Mouse (Mus musculus) Patski (cell line): ENCODE data around the gene Dock8. TPM values are rescaled to one million over a fixed set of nuclear protein-coding genes. Genes with fewer than 3 reads are reported as not detected.

ENCODE experiments used
- ATAC-seq: fragments of 100-300 bp; one replicate; pipeline ENCODE4 v1.8.0; 2021
- CTCF ChIA-PET: fragments of 350-600 bp; sonication (Branson Sonifier 250); formaldehyde crosslinking; loops from one replicate; lab custom pipeline; 2022; ENCODE audit warnings: inconsistent platforms; lab: Charles Lee
- POLR2A ChIA-PET: fragments of 350-600 bp; sonication (Branson Sonifier 250); formaldehyde crosslinking; loops from one replicate; lab custom pipeline; 2022; ENCODE audit warnings: antibody characterized with exemption, inconsistent platforms; lab: Charles Lee
- DNase-seq: peaks from one replicate; pipeline ENCODE4 v3.0.0-alpha.2; 2011; ENCODE audit warnings: low read depth, low spot score
- H3K27me3 ChIP-seq: fragments of 371-371 bp; one replicate; pipeline ENCODE4 v1.5.1; 2021
- CTCF ChIP-seq: fragments of 100-300 bp; IDR thresholded peaks from one replicate; pipeline ENCODE4 v1.5.1; 2021
- in situ Hi-C: fragments of 300-500 bp; cut with MboI; formaldehyde crosslinking; loops from 3 replicates; pipeline ENCODE4 v1.11.1; 2018; ENCODE audit warnings: low pct_unique_long_range_greater_than_20kb, mixed read lengths
- polyA plus RNA-seq: library from polyadenylated mRNA; unstranded; gene quantifications from one replicate; pipeline ENCODE4 v1.2.3, GENCODE M21; 2021

The Dock8 gene
- polyA plus RNA-seq, 1 experiment from 2014 or later: 11.3 TPM

DNA sequence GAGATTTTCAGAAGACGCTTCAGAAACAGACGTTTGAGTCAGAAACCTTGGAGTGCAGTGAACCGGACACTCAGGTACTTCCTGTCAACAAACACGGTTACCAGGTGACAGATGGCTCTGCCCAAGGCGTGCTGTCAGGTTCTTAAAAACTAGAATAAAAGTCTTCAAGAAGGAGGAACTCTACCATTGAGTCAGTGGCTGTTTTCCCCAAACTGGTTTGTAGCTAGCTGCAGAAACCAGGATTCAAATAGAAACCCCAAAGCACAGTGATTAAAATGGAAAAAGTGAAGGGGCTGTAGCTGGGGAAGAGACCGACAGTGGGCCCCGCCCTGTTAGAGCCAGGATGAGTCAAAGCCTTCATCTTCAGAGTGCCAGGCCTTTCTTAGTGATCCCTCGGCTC, 78.8 kb downstream of the Dock8 start:
- H3K27me3 ChIP-seq: no peaks in the 10 kb centered on the region
- ATAC-seq (no peak), DNase-seq (no peak)
- ChIA-PET CTCF (interaction anchor here (1.0 to 1.9 kb wide), 3 partner anchors 14 to 77 kb away, joined by 3 to 5 read pairs (median 3); no protein-coding TSS in a partner anchor), POLR2A (no interaction called here)
- in situ Hi-C loops: no loop called here
- TF ChIP-seq CTCF: no peak

DNA sequence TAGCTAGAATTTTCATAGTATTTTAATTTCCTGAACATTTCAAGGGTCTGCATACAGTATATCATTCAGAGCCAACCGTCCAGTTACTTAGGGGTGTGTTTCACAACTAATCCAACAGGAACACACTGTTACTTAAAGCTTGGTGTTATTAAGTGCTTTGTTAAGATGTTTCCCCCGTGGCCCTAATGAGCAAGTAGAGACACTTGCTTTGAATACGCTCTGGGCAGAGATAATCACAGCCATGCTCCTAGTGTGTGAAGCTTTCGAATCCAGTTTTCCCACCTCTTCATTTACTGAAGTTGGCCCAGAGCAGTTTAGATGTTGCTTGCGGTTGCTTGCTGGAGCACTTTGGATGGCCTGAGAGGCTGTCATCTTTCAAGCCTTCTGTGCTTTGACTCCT, 80.8 kb downstream of the Dock8 start:
- in situ Hi-C loops: no loop called here
- ChIA-PET CTCF (interaction anchor here (1.0 to 1.9 kb wide), 3 partner anchors 12 to 26 kb away, joined by 3 to 5 read pairs (median 4); no protein-coding TSS in a partner anchor), POLR2A (no interaction called here)
- H3K27me3 ChIP-seq: no peaks in the 10 kb centered on the region
- ATAC-seq (no peak), DNase-seq (no peak)
- no peak for TF ChIP-seq CTCF

DNA sequence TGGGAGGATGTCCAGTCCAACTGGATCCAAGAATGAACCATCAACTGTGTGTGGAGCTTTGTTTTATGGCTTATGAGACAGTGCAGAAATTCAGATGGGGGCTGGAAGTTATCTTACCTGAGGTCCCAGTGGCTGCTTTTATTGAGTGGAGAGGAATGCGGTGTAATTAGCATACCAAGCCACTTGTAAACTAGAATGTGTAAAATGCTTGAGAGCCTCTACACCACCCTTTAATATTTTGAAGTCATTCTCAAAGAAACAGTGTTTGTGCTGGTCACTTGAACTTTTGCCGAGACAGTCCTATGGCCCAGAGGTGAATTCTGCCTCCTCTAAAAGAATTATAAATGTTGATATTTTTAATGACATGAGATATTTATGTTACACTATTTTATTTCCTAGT, 83.5 kb downstream of the Dock8 start:
- in situ Hi-C loops: no loop called here
- POLR2A ChIA-PET: interaction anchor here (0.8 kb wide), 1 partner anchor 9 kb away, joined by 3 read pairs; no protein-coding TSS in a partner anchor
- no peak for TF ChIP-seq CTCF

DNA sequence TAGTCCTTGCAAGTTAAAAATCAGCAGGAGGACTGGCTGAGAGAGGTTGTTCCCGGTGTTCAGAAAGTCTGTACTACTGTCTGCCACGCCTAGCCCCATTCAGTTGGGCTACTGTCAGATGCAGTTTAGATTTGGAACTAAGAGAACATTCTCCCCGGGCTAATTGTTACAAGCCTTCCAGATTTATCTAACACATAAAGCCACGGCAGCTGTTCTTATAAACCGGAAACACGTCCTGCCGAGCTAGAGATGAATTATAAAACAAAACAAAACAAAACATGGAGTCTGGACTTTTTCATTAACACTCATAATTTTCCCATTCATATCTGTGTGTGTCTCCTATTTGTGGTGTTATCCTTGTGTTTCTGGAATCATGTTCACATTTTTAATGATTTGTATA, 87.8 kb downstream of the Dock8 start:
- ChIA-PET POLR2A (no interaction called here), CTCF (no interaction called here)
- TF ChIP-seq CTCF: no peak
- ATAC-seq (no peak), DNase-seq (no peak)
- H3K27me3 ChIP-seq: no peaks in the 10 kb centered on the region
- in situ Hi-C loops: no loop called here

More for the DNA sequence above, 83.5 kb downstream of the Dock8 start:
- DNase-seq (no peak), ATAC-seq (peak; percentile 35)
- no peaks in the 10 kb centered on the region for H3K27me3 ChIP-seq
- CTCF ChIA-PET: interaction anchor here (0.7 to 2.1 kb wide), 2 partner anchors 9 to 24 kb away, joined by 3 to 5 read pairs; no protein-coding TSS in a partner anchor

DNA sequence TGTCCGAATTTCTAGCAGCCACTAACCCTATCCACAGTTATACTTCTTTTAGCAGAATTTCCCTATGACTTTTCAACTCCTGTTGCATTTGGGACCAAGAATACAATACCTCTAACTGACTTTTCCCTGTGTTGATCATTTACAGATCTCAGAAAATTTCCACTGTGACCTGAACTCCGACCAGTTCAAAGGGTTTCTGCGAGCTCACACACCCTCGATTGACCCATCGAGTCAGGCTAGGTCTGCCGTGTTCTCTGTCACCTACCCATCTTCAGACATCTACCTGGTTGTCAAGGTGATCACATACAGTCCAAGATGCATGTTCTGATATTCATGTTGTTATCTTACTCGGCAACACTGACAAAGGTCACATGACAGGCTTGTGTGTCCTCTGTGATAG, 90.4 kb downstream of the Dock8 start:
- ATAC-seq (no peak), DNase-seq (no peak)
- ChIA-PET POLR2A (no interaction called here), CTCF (no interaction called here)
- TF ChIP-seq CTCF: no peak
- H3K27me3 ChIP-seq: no peaks in the 10 kb centered on the region
- in situ Hi-C loops: no loop called here

DNA sequence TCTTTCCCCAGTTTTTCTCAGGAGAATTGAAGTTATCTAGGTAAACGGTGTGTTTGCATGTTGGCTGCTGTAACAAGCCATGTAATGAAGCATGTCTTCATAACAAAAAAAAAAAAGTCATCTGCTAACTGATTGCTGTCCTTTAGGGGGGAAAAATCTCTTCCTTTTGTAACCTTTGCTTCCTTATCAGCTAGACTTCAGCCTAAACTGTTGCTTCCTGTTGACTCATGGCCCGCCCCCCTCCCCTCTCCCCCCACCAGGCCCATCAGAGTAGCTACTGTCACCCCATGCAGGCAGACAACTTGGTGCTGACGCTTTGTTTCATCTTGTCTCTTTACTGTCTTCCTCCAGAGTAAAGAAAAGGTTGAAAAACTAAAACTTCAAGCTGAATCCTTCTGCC, 95.8 kb downstream of the Dock8 start:
- CTCF ChIA-PET: interaction anchor here (0.7 to 2.6 kb wide), 3 partner anchors 12 to 137 kb away, joined by 3 to 8 read pairs (median 4); partner anchors contain the start of gene Cbwd1
- ATAC-seq (no peak), DNase-seq (no peak)
- H3K27me3 ChIP-seq: no peaks in the 10 kb centered on the region
- in situ Hi-C loops: no loop called here
- no peak for TF ChIP-seq CTCF
- POLR2A ChIA-PET: interaction anchor here (0.7 kb wide), 1 partner anchor 99 kb away, joined by 3 read pairs; no protein-coding TSS in a partner anchor

DNA sequence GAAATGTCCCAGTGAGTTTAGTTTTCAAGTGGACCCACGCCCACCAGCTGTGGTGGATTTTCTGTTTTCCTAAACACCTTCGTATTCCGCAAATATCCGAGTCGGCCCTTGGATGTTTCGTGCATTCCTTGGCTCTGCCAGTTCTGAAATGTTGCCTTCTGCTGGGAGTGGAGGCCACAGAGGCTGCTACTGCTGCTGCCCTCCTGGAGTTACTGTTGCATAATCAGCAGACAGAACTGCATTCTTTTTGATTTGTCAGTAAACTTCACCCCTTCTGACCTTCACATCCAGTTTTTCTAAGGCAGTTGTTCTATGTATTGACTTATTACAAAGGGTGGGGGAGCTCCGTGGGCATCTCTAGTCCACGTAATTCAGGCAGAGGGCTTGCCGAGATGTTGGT, 97.0 kb downstream of the Dock8 start:
- ChIA-PET CTCF (interaction anchor here (0.8 to 3.5 kb wide), 9 partner anchors 11 to 355 kb away, joined by 3 to 15 read pairs (median 3); no protein-coding TSS in a partner anchor), POLR2A (interaction anchor here (1.3 to 1.5 kb wide), 2 partner anchors 35 to 64 kb away, joined by 3 read pairs; no protein-coding TSS in a partner anchor)
- ATAC-seq: peak; percentile 37
- in situ Hi-C loops: no loop called here
- no peak for DNase-seq
- no peaks in the 10 kb centered on the region for H3K27me3 ChIP-seq
- no peak for TF ChIP-seq CTCF

DNA sequence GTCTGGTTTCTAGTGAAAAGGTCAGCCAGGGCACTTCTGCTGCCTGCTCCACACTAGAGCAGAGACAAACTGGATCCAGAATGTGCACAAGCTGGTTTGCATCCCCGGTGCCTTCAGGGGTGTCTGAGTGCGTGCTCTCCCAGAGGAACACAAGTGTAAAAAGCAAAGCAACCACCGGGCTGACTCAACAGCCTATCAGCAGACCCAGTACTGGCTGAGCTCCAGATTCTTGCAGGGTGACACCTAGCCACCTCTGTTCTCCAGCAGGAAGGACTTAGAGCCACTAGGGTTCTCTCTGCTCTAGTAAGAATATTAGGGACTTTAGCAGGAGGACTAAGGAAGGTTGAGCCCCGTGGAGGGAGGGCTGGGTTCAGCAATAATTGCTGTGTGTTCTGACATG, 97.7 kb downstream of the Dock8 start:
- ATAC-seq (peak; percentile 82), DNase-seq (peak; percentile 71)
- no peaks in the 10 kb centered on the region for H3K27me3 ChIP-seq
- CTCF ChIA-PET: interaction anchor here (0.7 to 3.5 kb wide), 11 partner anchors 11 to 354 kb away, joined by 3 to 15 read pairs (median 3); no protein-coding TSS in a partner anchor
- in situ Hi-C loops: no loop called here
- TF ChIP-seq CTCF: no peak
- POLR2A ChIA-PET: interaction anchor here (1.3 to 1.5 kb wide), 2 partner anchors 36 to 65 kb away, joined by 3 read pairs; no protein-coding TSS in a partner anchor

DNA sequence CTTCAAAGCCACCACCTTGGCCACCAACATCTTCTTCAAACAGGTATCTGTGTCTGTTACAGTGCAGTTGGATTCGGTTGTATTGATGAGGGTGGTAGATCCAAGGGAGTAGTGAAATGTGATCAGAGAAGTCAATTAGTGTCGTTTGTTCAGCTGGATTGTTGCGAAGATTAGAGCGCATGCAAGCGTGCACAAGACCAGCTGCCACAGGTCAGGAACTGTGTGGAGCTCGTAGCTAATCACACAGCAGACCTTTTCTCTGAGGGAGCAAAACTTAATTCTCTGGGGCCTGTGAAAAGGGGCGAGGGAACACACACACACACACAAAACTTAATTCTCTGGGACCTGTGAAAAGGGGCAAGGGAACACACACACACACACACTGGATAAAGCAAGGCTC, 98.2 kb downstream of the Dock8 start:
- ATAC-seq (no peak), DNase-seq (no peak)
- TF ChIP-seq CTCF: no peak
- in situ Hi-C loops: no loop called here
- CTCF ChIA-PET: interaction anchor here (0.7 to 3.5 kb wide), 10 partner anchors 10 to 153 kb away, joined by 3 to 15 read pairs (median 3); no protein-coding TSS in a partner anchor
- H3K27me3 ChIP-seq: no peaks in the 10 kb centered on the region
- POLR2A ChIA-PET: interaction anchor here (1.3 to 1.5 kb wide), 2 partner anchors 36 to 65 kb away, joined by 3 read pairs; no protein-coding TSS in a partner anchor

DNA sequence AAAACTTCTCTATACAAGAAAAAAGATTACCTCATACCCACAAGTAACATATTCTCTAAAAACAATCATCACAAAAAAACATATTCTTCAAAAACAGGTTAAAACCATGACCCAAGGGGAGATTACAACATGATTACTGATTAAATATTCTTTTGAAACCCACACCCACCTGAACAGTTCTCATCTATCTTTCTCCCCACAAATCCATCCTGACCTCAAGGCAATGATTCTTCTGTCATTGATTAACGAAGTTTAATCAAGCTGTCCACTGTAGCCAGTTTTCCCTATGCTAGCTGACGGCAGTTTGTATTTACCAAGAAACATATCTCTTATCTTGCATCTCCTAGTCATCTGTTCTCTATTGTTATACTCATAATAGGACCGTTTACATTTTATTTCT, 98.6 kb downstream of the Dock8 start:
- in situ Hi-C loops: no loop called here
- ChIA-PET CTCF (interaction anchor here (0.7 to 3.5 kb wide), 6 partner anchors 10 to 140 kb away, joined by 3 to 15 read pairs (median 3); partner anchors contain the start of gene Cbwd1), POLR2A (no interaction called here)
- DNase-seq (peak; percentile 44), ATAC-seq (no peak)
- no peak for TF ChIP-seq CTCF
- H3K27me3 ChIP-seq: no peaks in the 10 kb centered on the region

DNA sequence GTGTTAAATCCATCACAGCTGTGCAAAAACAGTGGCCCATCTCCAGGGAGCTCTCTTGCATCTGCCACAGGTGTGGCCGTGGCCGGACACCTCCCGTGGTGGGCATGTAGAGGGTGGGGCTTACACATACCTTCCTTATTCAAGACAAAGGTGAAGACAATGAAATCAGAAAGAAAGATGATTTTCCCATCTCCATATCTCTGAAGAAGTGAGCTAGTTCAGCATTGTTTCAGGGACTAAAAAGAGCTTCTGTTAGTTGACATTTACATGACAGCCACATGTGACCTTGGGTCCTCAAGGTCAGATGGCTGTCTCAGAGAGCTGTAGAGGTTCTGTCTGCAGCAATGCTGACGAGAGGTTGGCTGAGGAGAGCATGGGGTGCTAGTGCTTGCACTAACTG, 99.6 kb downstream of the Dock8 start:
- DNase-seq: no peak
- CTCF ChIA-PET: interaction anchor here (1.0 to 3.5 kb wide), 5 partner anchors 9 to 141 kb away, joined by 3 to 15 read pairs (median 4); no protein-coding TSS in a partner anchor
- no peak for TF ChIP-seq CTCF
- no peak for ATAC-seq
- in situ Hi-C loops: no loop called here
- H3K27me3 ChIP-seq: no peaks in the 10 kb centered on the region
- POLR2A ChIA-PET: no interaction called here
